Mouse (Mus musculus) hindlimb bud, embryonic 11.5 days (tissue): ENCODE measurements around the gene Usp40.

Experiments
- DNase-seq: peaks from one replicate; pipeline ENCODE4 v3.0.0-alpha.2; 2012; ENCODE audit warnings: low read depth, low spot score; ENCODE audit errors: extremely low spot score

Gene Usp40

DNA sequence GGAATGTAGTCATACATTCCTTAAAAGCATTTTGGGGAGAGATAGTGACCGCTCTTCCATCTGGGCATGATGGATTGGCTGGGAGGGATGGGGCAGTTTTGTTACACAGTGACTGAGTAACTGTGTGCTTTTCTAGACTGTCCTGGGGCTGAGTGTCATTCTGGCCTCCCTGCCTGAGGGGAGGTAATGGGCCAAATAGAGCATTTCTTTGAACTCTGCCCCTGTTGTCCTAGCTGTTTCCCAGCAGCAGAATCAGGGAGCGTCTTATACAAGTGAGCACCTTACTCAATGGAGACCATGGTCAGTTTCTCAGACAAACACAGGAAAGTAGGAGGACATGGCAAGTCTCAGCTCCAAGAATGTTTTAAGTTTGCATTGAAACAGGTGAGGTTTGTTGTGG is 111.4 kb downstream of the Usp40 start:
- no peak for DNase-seq
